Mouse (Mus musculus) hindbrain, embryonic 11.5 days (tissue): ENCODE measurements around the gene Trappc2l. TPM values are rescaled to one million over a fixed set of nuclear protein-coding genes. Genes with fewer than 3 reads are reported as not detected.
A peak's percentile ranks its signal among the peaks of the same experiment; 100 is the strongest.

Experiments used
- ATAC-seq: fragments of 200-750 bp; cut with Nextera tagmentation; 2 replicates; pipeline ENCODE4 v1.8.0; 2017; ENCODE audit warnings: mild to moderate bottlenecking, moderate TSS enrichment, moderate library complexity; ENCODE audit not compliant: low FRiP score
- DNase-seq: peaks from one replicate; pipeline ENCODE4 v3.0.0-alpha.2; 2015; ENCODE audit warnings: low spot score
- H3K27ac ChIP-seq: fragments of 300-500 bp; sonication (generic); 2 replicates; pipeline ENCODE4 v1.5.1; 2014; ENCODE audit warnings: mild to moderate bottlenecking, low read depth, low read length
- H3K27me3 ChIP-seq: fragments of 300-500 bp; sonication (generic); 2 replicates; pipeline ENCODE4 v1.6.1; 2014; ENCODE audit warnings: mild to moderate bottlenecking, low read length, moderate library complexity, mixed read lengths; ENCODE audit not compliant: control insufficient read depth, insufficient read depth
- H3K36me3 ChIP-seq: fragments of 300-500 bp; sonication (generic); 2 replicates; pipeline ENCODE4 v1.6.1; 2014; ENCODE audit warnings: mild to moderate bottlenecking, low read length, moderate library complexity, mixed read lengths; ENCODE audit not compliant: control insufficient read depth, insufficient read depth
- H3K4me1 ChIP-seq: fragments of 300-500 bp; sonication (generic); replicated peaks from 2 replicates; pipeline ENCODE4 v1.6.1; 2014; ENCODE audit warnings: low read length, mixed read lengths; ENCODE audit not compliant: control insufficient read depth, insufficient read depth
- H3K4me2 ChIP-seq: fragments of 300-500 bp; sonication (generic); replicated peaks from 2 replicates; pipeline ENCODE4 v1.6.1; 2014; ENCODE audit warnings: mild to moderate bottlenecking, low read depth, low read length
- H3K4me3 ChIP-seq: fragments of 300-500 bp; sonication (generic); 2 replicates; pipeline ENCODE4 v1.5.1; 2014; ENCODE audit warnings: low read depth, low read length
- H3K9ac ChIP-seq: fragments of 300-500 bp; sonication (generic); 2 replicates; pipeline ENCODE4 v1.6.1; 2014; ENCODE audit warnings: low read depth, low read length
- H3K9me3 ChIP-seq: fragments of 300-500 bp; sonication (generic); 2 replicates; pipeline ENCODE4 v1.6.1; 2016; ENCODE audit warnings: low read length; ENCODE audit not compliant: control insufficient read depth
- WGBS: fragments of 180-500 bp; shearing (Covaris S2); extraction: QIAGEN DNeasy Blood & Tissue Kit; methylation state at CpG from one replicate; pipeline ENCODE4 v1.1.7; 2014; 5-methylcytosine and 5-hydroxymethylcytosine counted together
- polyA plus RNA-seq: library from polyadenylated mRNA; unstranded; fragments of >200 nt; fragmentation: Nextera tagmentation; extraction: Ambion mirVana; gene quantifications from 2 replicates; pipeline ENCODE4 v1.2.1, GENCODE M21; 2014

Gene Trappc2l
- 48.3 and 60.2 TPM in 2 replicates for polyA plus RNA-seq

DNA sequence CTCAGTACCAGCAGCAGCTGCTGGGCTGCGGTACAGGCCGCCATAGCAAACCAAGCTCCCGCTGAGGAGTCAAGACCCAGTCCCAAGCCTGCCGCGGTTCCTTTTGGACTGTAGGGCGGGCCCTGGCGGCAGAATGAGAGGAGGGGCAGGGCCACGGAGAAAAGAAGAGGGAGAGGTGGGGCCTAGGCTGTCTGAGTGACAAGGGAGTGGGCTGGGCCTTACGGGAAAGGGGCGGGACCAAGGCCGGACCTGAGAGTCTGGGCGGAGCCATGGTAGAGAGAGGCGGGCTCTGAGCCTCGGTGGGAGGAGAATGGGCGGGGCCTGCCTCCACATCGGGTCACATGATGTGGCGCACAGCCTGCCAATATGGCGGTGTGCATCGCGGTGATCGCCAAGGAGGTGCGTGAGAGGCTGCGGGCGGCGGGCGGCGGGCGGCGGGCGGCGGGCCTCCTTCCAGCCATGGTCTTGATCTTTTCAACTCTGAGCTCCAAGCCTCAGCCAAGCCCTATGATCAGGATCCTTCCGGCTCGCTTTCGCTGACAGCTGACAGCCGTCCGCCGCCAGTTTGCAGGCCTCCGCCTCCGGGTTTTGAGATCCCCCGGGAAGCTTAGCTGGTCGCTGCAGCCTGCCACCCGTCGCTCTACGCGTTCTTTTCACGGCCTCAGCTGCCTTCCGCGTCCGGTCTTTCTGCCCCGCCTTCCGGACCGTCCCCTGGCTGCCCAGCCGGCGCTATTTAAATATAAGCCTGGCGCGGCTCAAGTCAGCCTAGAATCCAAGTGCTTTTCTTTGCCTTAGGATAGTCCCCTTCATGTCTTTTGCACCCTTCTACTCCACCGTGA is at the start of gene Trappc2l, which contains the start of gene Galns:
Gene Trappc2l (plus strand): TSS at position 346 of the 839 bp plus-strand sequence.
Gene Galns (minus strand): TSS at position 169 of the 839 bp plus-strand sequence.
- peak within 1 kb of the TSS; percentile 66 for H3K4me3 ChIP-seq
- H3K4me1 ChIP-seq = peaks cover 2% of the 10 kb centered on the region; the same call in 1 of the 2 replicates
- H3K27ac ChIP-seq = peak within 1 kb of the TSS; percentile 77
- DNase-seq = peak; percentile 99
- no peaks in the 10 kb centered on the region for H3K9me3 ChIP-seq
- H3K27me3 ChIP-seq = no peaks in the 10 kb centered on the region
- WGBS = under 1% methylated on average over 43 of the region's 57 CpGs
- peak within 1 kb of the TSS; percentile 70 for H3K9ac ChIP-seq
- peak within 1 kb of the TSS; percentile 93 for H3K4me2 ChIP-seq
- ATAC-seq = peak; percentile 96
- H3K36me3 ChIP-seq = no peaks in the 10 kb centered on the region

DNA sequence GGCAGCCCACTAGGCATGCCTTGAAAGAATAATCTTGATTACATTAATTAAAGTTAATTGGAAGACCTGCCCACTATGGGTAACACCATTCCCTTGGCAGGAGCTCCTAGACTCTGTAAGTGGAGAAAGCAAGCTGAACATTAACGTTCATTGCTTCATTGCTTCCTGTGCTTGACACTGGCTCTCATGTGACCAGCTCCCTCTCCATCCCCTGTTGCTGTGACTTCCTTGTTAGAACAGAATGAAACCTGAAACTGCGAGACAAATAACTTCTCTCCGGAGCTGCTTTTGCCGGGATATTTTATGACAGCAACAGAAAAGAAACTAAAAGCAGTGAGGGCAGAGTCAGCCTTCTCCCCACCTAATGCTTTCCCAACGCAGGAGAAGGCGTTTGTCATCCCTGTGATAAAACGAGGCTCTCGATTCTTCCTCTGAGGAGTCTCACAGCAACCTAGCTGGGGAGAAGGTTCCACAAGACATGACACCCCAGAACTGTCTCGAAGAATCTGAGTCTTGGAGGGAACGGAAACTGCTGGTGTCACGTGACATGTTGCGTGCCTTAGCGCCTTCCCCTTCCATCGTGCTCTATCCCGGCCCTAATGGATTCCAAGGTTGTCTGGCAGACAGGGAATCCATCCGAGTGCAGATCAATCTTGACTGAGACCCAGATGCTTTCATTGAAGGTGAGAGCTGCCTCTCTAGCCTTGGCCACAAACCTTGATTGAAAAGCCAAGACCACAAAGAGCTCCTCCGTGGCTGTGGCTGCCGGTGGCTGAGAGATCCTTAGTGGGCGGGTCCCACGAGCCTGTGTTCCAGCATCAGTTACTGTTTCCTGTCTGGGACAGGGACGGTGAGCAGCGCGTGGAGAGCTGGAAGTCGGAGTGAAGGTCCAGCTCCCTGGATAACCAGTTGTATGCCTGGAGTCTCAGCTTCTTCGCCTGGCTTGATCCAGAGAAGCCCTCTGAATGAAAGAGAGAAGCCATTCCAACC is 46.8 kb upstream of the Trappc2l start:
- Histone ChIP-seq H3K4me2 (no peak overlapping the region), H3K27me3 (no peaks in the 10 kb centered on the region), H3K27ac (no peak overlapping the region), H3K9ac (no peak overlapping the region), H3K36me3 (no peaks in the 10 kb centered on the region), H3K4me3 (no peak overlapping the region), H3K4me1 (peaks cover 14% of the 10 kb centered on the region), H3K9me3 (no peaks in the 10 kb centered on the region)
- ATAC-seq (no peak), DNase-seq (no peak)
- 87% methylated on average over 25 of the region's 25 CpGs for WGBS

DNA sequence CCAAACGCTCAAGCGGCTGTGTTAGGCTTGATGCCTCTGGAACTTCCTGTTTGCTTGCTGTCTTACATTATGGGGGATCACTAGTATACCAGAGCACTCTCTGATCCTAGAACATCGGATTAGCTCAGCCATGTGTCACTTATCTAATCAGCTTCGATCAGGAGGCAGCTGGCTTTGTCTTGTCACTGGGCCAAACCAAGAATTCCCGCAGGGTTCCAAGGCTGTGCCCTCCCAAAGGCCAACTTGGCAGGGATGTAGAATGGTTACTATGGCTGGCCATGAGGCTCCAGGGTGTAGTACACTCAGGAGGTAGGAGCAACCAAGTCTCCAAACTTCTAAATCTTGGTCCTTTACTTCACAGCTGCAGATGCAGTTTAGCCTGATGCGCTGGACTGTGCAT is 44.7 kb upstream of the Trappc2l start:
- ATAC-seq (0 out of 2 replicates have a peak, but pooled peaks have one; percentile 2), DNase-seq (peak; percentile 44)
- 54% methylated on average over 6 of the region's 6 CpGs for WGBS
- H3K4me1 ChIP-seq = peaks cover 14% of the 10 kb centered on the region
- no peaks in the 10 kb centered on the region for H3K9me3 ChIP-seq
- H3K27ac ChIP-seq = peak overlapping the region; percentile 43
- peaks cover 14% of the 10 kb centered on the region for H3K36me3 ChIP-seq
- peak overlapping the region; percentile 69 for H3K9ac ChIP-seq
- peak overlapping the region; percentile 88 for H3K4me3 ChIP-seq
- H3K27me3 ChIP-seq = no peaks in the 10 kb centered on the region
- H3K4me2 ChIP-seq = peak overlapping the region; percentile 78

DNA sequence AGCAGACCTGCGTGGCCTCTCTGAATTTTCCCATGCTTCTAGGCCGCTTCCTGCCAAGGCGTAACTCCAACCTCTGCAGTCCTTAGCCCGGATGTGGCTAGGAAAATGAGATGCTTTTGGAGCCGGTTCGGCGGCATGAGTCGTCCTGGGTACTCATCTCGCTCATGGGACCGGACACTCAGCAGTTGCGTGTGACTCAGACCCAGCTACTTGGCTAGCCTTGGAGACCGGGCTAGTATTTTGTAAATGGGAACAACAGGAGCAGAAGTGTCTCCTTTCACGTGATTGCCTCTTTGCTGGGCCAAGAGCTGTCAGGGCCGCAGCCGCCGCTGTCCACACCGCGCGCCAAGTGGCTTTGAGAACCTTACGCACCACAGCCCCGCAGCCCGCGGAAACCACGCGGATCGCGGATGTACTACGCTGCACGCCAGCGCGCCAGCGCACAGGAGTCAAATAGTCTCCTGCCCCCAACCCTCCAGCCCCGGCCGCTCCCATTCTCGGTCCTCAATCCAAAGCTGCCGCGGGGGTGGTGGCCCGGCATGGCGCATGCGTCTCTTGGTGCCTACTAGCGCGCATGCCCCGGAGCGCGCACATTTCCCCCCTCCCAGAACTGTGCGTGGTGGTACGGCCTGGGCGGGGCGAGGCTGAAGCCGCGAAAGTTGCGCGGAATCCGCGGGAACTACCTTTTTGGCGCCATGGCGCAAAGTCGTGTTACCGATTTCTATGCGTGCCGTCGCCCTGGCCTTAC is 43.9 kb upstream of the Trappc2l start, which contains the start of gene Cdt1:
Gene Cdt1 (plus strand): TSS at position 655 of the 748 bp plus-strand sequence.
- peaks cover 14% of the 10 kb centered on the region for H3K4me1 ChIP-seq
- peak within 1 kb of the TSS; percentile 78 for H3K4me2 ChIP-seq
- peak; percentile 97 for DNase-seq
- under 1% methylated on average over 59 of the region's 62 CpGs for WGBS
- H3K4me3 ChIP-seq = peak within 1 kb of the TSS; percentile 88
- peak; percentile 95 for ATAC-seq
- H3K27me3 ChIP-seq = no peaks in the 10 kb centered on the region
- H3K36me3 ChIP-seq = peaks cover 14% of the 10 kb centered on the region
- no peaks in the 10 kb centered on the region for H3K9me3 ChIP-seq
- H3K9ac ChIP-seq = peak within 1 kb of the TSS; percentile 79
- peak within 1 kb of the TSS; percentile 43 for H3K27ac ChIP-seq

DNA sequence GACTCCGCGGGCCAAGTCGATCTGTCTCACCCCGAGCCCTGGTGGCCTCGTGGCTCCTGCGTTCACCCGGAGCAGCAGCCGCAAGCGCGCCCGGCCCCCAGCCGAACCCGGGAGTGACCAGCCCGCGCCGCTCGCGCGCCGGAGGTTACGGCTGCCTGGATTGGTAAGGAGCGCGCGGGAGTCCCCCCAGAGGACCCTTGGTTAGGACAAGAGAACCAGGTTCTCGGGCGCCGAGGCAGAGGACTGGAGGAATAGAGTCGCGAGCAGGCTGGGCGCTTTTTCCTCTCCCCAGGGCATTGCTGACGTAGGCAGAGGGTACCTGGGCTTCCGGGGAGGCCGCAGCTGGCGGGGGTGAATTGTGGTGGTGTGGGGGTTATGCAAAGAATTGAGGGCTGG is 43.3 kb upstream of the Trappc2l start:
- peaks cover 14% of the 10 kb centered on the region for H3K4me1 ChIP-seq

DNA sequence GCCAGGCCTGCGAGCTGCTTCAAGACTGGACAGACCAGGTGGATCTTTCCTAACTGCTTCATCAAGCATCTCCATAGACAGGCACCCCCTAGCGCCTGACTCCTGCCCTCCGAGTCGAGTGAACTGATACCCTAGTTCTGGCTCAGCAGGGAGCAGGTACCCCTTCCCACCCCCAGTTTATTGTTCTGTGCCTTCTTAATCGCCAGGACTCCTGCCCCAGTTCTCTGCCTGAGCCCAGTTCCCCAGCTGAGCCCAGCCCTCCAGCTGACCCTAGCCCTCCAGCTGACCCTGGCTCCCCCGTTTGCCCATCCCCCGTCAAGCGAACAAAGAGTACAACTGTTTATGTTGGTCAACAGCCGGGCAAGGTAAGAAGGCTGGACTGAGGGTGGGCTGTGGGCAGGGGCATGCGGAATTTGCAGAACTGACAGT is 42.5 kb upstream of the Trappc2l start:
- DNase-seq (peak; percentile 34), ATAC-seq (no peak)
- Histone ChIP-seq H3K36me3 (peaks cover 14% of the 10 kb centered on the region), H3K9me3 (no peaks in the 10 kb centered on the region), H3K4me2 (peak overlapping the region; percentile 78), H3K4me1 (peaks cover 14% of the 10 kb centered on the region), H3K4me3 (peak overlapping the region; percentile 88), H3K9ac (peak overlapping the region; percentile 79; the same call in 1 of the 2 replicates), H3K27me3 (no peaks in the 10 kb centered on the region), H3K27ac (no peak overlapping the region)
- WGBS = 6% methylated on average over 10 of the region's 10 CpGs

More for the DNA sequence above, 43.3 kb upstream of the Trappc2l start:
- Histone ChIP-seq H3K9ac (peak overlapping the region; percentile 79), H3K9me3 (no peaks in the 10 kb centered on the region), H3K4me3 (peak overlapping the region; percentile 88), H3K36me3 (peaks cover 14% of the 10 kb centered on the region), H3K27me3 (no peaks in the 10 kb centered on the region), H3K27ac (peak overlapping the region; percentile 43), H3K4me2 (peak overlapping the region; percentile 78)
- under 1% methylated on average over 33 of the region's 34 CpGs for WGBS
- ATAC-seq (peak; percentile 59), DNase-seq (no peak)

DNA sequence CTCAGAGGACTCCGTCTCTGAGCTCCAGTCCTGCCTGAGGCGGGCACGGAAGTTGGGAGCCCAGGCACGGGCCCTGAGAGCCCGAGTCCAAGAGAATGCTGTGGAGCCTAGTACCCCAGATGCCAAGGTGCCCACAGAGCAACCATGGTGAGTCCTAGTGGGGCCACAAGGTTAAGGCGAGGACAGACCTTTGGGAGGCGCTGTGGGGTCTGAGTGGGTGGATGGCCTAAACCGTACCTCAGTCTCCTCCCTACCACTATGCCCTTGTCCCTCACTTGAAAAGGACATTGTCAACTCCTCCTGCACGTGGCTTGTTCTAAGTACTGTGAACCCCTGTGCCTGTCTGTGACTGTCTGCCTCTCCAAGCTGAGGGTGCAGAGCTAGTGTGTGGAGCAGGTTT is 42.1 kb upstream of the Trappc2l start:
- H3K27me3 ChIP-seq = no peaks in the 10 kb centered on the region
- H3K9ac ChIP-seq = peak overlapping the region; percentile 79; the same call in 1 of the 2 replicates
- WGBS = 70% methylated on average over 9 of the region's 9 CpGs
- DNase-seq (no peak), ATAC-seq (no peak)
- H3K4me1 ChIP-seq = peaks cover 14% of the 10 kb centered on the region
- H3K36me3 ChIP-seq = peaks cover 14% of the 10 kb centered on the region
- no peaks in the 10 kb centered on the region for H3K9me3 ChIP-seq
- H3K4me2 ChIP-seq = peak overlapping the region; percentile 78
- peak overlapping the region; percentile 88 for H3K4me3 ChIP-seq
- no peak overlapping the region for H3K27ac ChIP-seq

DNA sequence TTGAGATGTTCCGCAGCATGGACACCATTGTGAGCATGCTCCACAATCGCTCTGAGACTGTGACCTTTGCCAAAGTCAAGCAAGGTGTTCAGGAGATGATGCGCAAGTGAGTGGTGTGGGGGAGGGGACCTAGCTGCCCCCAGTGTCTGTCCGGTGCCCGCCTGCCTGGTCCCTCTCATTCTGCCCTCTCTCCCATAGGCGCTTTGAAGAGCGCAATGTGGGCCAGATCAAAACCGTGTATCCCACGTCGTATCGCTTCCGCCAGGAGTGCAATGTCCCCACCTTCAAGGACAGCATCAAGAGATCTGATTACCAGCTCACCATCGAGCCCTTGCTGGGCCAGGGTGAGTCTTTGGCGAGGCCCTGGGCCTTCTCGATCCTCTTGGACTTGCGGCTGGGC is 41.4 kb upstream of the Trappc2l start:
- ATAC-seq (no peak), DNase-seq (no peak)
- Histone ChIP-seq H3K27ac (no peak overlapping the region), H3K4me2 (no peak overlapping the region), H3K4me1 (peaks cover 17% of the 10 kb centered on the region), H3K9me3 (no peaks in the 10 kb centered on the region), H3K36me3 (peaks cover 14% of the 10 kb centered on the region), H3K27me3 (no peaks in the 10 kb centered on the region), H3K4me3 (no peak overlapping the region), H3K9ac (no peak overlapping the region)
- WGBS = 96% methylated on average over 16 of the region's 16 CpGs
